Mouse (Mus musculus) embryonic facial prominence, embryonic 11.5 days (tissue): ENCODE results near the gene Sestd1. TPM values are rescaled to one million over a fixed set of nuclear protein-coding genes. Genes with fewer than 3 reads are reported as not detected.

Experiments used
- ATAC-seq: fragments of 200-750 bp; cut with Nextera tagmentation; replicated peaks from 2 replicates; pipeline ENCODE4 v1.8.0; 2017; ENCODE audit warnings: low read depth; ENCODE audit not compliant: insufficient number of reproducible peaks, low FRiP score, low TSS enrichment
- DNase-seq: peaks from one replicate; pipeline ENCODE4 v3.0.0-alpha.2; 2015; ENCODE audit warnings: low spot score
- H3K27ac ChIP-seq: fragments of 300-500 bp; sonication (generic); replicated peaks from 2 replicates; pipeline ENCODE4 v1.5.1; 2014; ENCODE audit warnings: mild to moderate bottlenecking, low read depth, low read length, control low read depth
- H3K27me3 ChIP-seq: fragments of 300-500 bp; sonication (generic); 2 replicates; pipeline ENCODE4 v1.6.1; 2014; ENCODE audit warnings: mild to moderate bottlenecking, low read length, moderate library complexity, mixed read lengths; ENCODE audit not compliant: control insufficient read depth, insufficient read depth
- H3K36me3 ChIP-seq: fragments of 300-500 bp; sonication (generic); replicated peaks from 2 replicates; pipeline ENCODE4 v1.6.1; 2014; ENCODE audit warnings: low read depth, mild to moderate bottlenecking, low read length, moderate library complexity, mixed read lengths; ENCODE audit not compliant: control insufficient read depth, insufficient read depth
- H3K4me1 ChIP-seq: fragments of 300-500 bp; sonication (generic); 2 replicates; pipeline ENCODE4 v1.6.1; 2014; ENCODE audit warnings: low read length, mixed read lengths; ENCODE audit not compliant: control insufficient read depth, insufficient read depth
- H3K4me2 ChIP-seq: fragments of 300-500 bp; sonication (generic); 2 replicates; pipeline ENCODE4 v1.6.1; 2014; ENCODE audit warnings: low read depth, mild to moderate bottlenecking, control low read depth, low read length, moderate library complexity
- H3K4me3 ChIP-seq: fragments of 300-500 bp; sonication (generic); 2 replicates; pipeline ENCODE4 v1.5.1; 2014; ENCODE audit warnings: low read depth, low read length, control low read depth
- H3K9ac ChIP-seq: fragments of 300-500 bp; sonication (generic); replicated peaks from 2 replicates; pipeline ENCODE4 v1.6.1; 2014; ENCODE audit warnings: mild to moderate bottlenecking, control low read depth, low read length
- H3K9me3 ChIP-seq: fragments of 300-500 bp; sonication (generic); replicated peaks from 2 replicates; pipeline ENCODE4 v1.6.1; 2016; ENCODE audit warnings: mild to moderate bottlenecking, low read length, inconsistent platforms, mixed read lengths; ENCODE audit not compliant: control insufficient read depth
- WGBS: fragments of 180-500 bp; shearing (Covaris S2); extraction: QIAGEN DNeasy Blood & Tissue Kit; methylation state at CpG from one replicate; pipeline ENCODE4 v1.1.7; 2014; 5-methylcytosine and 5-hydroxymethylcytosine counted together
- polyA plus RNA-seq: library from polyadenylated mRNA; unstranded; fragments of >200 nt; fragmentation: Nextera tagmentation; extraction: Ambion mirVana; gene quantifications from 2 replicates; pipeline ENCODE4 v1.2.1, GENCODE M21; 2014

The Sestd1 gene
- 24.3 and 26.7 TPM in 2 replicates for polyA plus RNA-seq

- H3K27me3 ChIP-seq, result no peaks in the 10 kb centered on the region
- H3K4me3 ChIP-seq, result peak within 1 kb of the TSS; percentile 79
- peak within 1 kb of the TSS; percentile 42 for H3K27ac ChIP-seq
- H3K9me3 ChIP-seq, result no peaks in the 10 kb centered on the region
- peak; percentile 82 for DNase-seq
- H3K4me2 ChIP-seq, result peak within 1 kb of the TSS; percentile 60
- H3K4me1 ChIP-seq, result no peaks in the 10 kb centered on the region
- no peaks in the 10 kb centered on the region for H3K36me3 ChIP-seq
- 7% methylated on average over 43 of the region's 73 CpGs for WGBS
- peak within 1 kb of the TSS; percentile 93 for H3K9ac ChIP-seq
- peak; percentile 86 for ATAC-seq
Measured at GRCm38 (mm10) chr2:77280512-77281409, at the start of gene Sestd1. Gene Sestd1 (minus strand): TSS chr2:77280592.

DNA sequence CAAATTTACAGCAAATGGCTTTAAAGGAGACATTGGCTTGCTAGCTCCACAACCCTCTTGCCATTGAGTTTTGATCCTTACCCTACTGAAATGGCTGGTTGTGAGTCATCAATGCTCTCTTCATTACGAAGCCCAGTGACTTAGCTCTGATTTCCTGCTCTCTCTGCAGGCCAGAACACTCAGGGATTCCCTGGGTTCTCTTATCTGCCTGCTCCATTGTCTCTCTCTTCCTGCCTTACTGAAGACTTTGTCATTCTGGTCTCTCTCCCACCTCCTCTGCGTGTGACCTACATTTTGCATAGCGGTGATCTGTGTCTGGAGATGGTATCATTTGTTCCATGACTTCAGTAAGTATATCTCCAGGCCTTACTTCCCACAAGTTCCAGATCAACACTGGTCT, 46.9 kb upstream of the Sestd1 start:
- H3K4me2 ChIP-seq, result no peak overlapping the region
- H3K36me3 ChIP-seq, result no peaks in the 10 kb centered on the region
- H3K9me3 ChIP-seq, result no peaks in the 10 kb centered on the region
- no peaks in the 10 kb centered on the region for H3K27me3 ChIP-seq
- H3K27ac ChIP-seq, result no peak overlapping the region
- DNase-seq (no peak), ATAC-seq (no peak)
- H3K4me1 ChIP-seq, result no peaks in the 10 kb centered on the region
- no peak overlapping the region for H3K4me3 ChIP-seq
- no peak overlapping the region for H3K9ac ChIP-seq
- WGBS, result 85% methylated on average over 3 of the region's 3 CpGs

GRCm38 (mm10) chr2:77323739-77324138, 43.3 kb upstream of the Sestd1 start:
- Histone ChIP-seq H3K4me1 (no peaks in the 10 kb centered on the region), H3K36me3 (no peaks in the 10 kb centered on the region), H3K9me3 (no peaks in the 10 kb centered on the region), H3K4me2 (no peak overlapping the region), H3K27ac (no peak overlapping the region), H3K9ac (no peak overlapping the region), H3K4me3 (no peak overlapping the region), H3K27me3 (no peaks in the 10 kb centered on the region)
- WGBS, result 14% methylated on average over 6 of the region's 6 CpGs
- DNase-seq (peak; percentile 68), ATAC-seq (no peak)

DNA sequence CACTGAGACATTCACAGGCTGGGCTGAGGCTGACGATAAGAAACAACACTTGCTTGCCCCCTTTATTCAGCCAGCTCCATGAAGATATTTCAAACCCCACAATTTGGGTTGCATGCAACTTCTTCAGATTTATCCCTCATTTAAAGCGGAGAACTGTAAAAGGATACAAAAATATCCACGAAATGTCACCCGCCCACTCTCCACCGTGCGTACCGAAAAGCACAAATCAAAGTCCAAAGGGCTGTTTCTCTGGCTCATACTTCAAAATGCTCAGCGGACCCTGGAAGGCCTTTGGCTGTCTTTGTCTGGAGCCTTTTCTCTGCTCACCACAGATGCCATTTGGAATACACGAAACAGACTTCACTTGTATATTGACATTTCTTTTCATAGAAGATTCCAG, 42.8 kb upstream of the Sestd1 start:
- Histone ChIP-seq H3K9me3 (no peaks in the 10 kb centered on the region), H3K27me3 (no peaks in the 10 kb centered on the region), H3K9ac (no peak overlapping the region), H3K4me2 (no peak overlapping the region), H3K36me3 (no peaks in the 10 kb centered on the region), H3K4me1 (no peaks in the 10 kb centered on the region), H3K27ac (no peak overlapping the region), H3K4me3 (no peak overlapping the region)
- peak; percentile 10 for DNase-seq
- no peak for ATAC-seq
- WGBS, result 61% methylated on average over 9 of the region's 9 CpGs

DNA sequence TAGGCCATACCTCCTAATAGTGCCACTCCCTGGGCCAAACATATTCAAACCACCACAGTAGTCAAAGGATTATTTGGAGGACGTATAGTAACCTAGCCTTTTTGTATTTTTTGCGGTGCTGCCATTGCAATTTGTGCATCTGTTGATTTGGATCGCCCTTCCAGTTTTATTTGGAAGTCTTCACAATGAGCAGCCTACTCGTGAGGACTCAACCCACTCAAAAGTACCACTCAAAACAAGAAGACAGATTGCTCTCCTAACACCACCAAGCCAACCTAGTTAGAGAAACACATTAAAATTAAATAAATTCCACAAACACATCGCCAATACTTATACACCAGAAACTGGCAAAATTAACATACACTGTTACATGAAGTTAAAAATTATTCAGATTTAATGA, 38.8 kb upstream of the Sestd1 start:
- no peak for DNase-seq
- H3K27ac ChIP-seq, result no peak overlapping the region
- 88% methylated on average over 5 of the region's 5 CpGs for WGBS

DNA sequence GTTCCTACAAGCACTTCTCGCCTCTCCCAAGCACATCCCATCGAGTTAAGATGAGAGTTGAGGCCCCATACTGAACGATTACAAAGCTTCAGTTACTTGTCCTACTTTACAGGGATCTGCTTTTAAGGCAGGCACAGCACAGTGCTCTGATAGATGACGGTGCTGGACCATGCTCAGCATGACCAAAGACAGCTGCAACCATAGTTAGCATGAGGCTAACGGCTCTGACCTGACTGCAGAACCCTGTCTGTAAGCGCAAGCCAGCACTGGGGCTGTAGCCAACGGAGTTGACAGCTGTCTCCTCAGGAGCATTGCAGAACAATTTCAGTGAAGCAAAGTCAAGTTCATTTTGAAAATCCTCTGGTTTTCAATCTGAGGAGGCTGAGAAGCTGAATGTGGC, 36.6 kb upstream of the Sestd1 start:
- H3K27ac ChIP-seq, result no peak overlapping the region
- no peak for DNase-seq
- no peaks in the 10 kb centered on the region for H3K4me1 ChIP-seq
- WGBS, result 68% methylated on average over 7 of the region's 7 CpGs
- ATAC-seq, result no peak
- H3K4me2 ChIP-seq, result no peak overlapping the region
- H3K4me3 ChIP-seq, result no peak overlapping the region
- no peaks in the 10 kb centered on the region for H3K27me3 ChIP-seq
- H3K36me3 ChIP-seq, result no peaks in the 10 kb centered on the region
- no peak overlapping the region for H3K9ac ChIP-seq
- H3K9me3 ChIP-seq, result no peaks in the 10 kb centered on the region

More for the DNA sequence above, 38.8 kb upstream of the Sestd1 start:
- Histone ChIP-seq H3K4me3 (no peak overlapping the region), H3K4me2 (no peak overlapping the region), H3K9me3 (no peaks in the 10 kb centered on the region), H3K4me1 (no peaks in the 10 kb centered on the region), H3K36me3 (no peaks in the 10 kb centered on the region), H3K9ac (no peak overlapping the region), H3K27me3 (no peaks in the 10 kb centered on the region)
- ATAC-seq, result no peak

DNA sequence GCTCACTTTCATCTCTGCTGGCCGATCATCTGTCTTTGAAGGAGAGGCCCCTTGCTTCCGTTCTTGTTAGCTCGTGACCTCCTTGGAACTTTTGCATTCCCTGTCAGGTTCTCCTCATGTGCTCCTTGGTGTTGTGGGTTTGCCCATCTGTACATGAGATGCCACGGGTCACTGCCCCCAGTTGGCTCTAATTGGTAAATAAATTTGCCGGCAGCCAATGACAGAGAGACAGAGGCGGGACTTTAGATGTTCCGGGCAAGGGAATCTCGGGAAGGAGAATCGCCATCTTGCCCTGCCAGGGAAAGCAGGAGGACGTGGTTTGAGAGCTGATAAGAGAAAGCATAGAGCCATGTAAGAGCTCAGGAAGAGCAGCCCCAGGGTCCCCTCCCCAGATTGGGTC, 33.5 kb upstream of the Sestd1 start:
- Histone ChIP-seq H3K4me2 (no peak overlapping the region), H3K9me3 (no peaks in the 10 kb centered on the region), H3K4me1 (no peaks in the 10 kb centered on the region), H3K36me3 (no peaks in the 10 kb centered on the region), H3K4me3 (no peak overlapping the region), H3K9ac (no peak overlapping the region), H3K27ac (no peak overlapping the region), H3K27me3 (no peaks in the 10 kb centered on the region)
- DNase-seq (no peak), ATAC-seq (no peak)
- WGBS, result 93% methylated on average over 10 of the region's 10 CpGs

- no peak for DNase-seq
- no peaks in the 10 kb centered on the region for H3K36me3 ChIP-seq
- no peaks in the 10 kb centered on the region for H3K9me3 ChIP-seq
- no peak overlapping the region for H3K27ac ChIP-seq
- H3K4me2 ChIP-seq, result no peak overlapping the region
- no peak overlapping the region for H3K9ac ChIP-seq
- no peaks in the 10 kb centered on the region for H3K27me3 ChIP-seq
- no peaks in the 10 kb centered on the region for H3K4me1 ChIP-seq
- 82% methylated on average over 9 of the region's 9 CpGs for WGBS
- H3K4me3 ChIP-seq, result no peak overlapping the region
- ATAC-seq, result no peak
Measured at GRCm38 (mm10) chr2:77312616-77313015, 32.2 kb upstream of the Sestd1 start.
